Mouse (Mus musculus): ENCODE measurements around the gene Crybg3.

GRCm38 (mm10) chr16:59548582-59548947 lies 52.2 kb downstream of the Crybg3 start:
- TF ChIP-seq POLR2A (IDR thresholded peaks at IDR 0.05; ENCODE audit: low read depth, low read length) (no peak), CTCF (IDR thresholded peaks at IDR 0.05; ENCODE audit: extremely low read depth, insufficient read length, insufficient replicate concordance, low read depth, low read length) (no peak)
